Mouse (Mus musculus) testis, adult 2 months (tissue): ENCODE measurements at regions not wholly inside any gene's neighbourhood (a gene's known extent, or its start where the extent isn't known, plus 50 kb on each side); places are given as distances from the start of the nearest gene placed in this dataset.

Experiments
- H3K27ac ChIP-seq: fragments of 200-500 bp; 2 replicates; pipeline ENCODE4 v1.5.1; 2012; ENCODE audit warnings: low read depth, low read length; ENCODE audit not compliant: control insufficient read depth, insufficient read depth
- H3K27me3 ChIP-seq: fragments of 200-500 bp; 2 replicates; pipeline ENCODE4 v1.6.1; 2012; ENCODE audit warnings: mild to moderate bottlenecking, low read length, moderate library complexity; ENCODE audit not compliant: control insufficient read depth, insufficient read depth
- H3K36me3 ChIP-seq: fragments of 200-500 bp; 2 replicates; pipeline ENCODE4 v1.6.1; 2012; ENCODE audit warnings: mild to moderate bottlenecking, low read length; ENCODE audit not compliant: control insufficient read depth, insufficient read depth
- H3K4me1 ChIP-seq: fragments of 200-500 bp; 2 replicates; pipeline ENCODE4 v1.6.1; 2012; ENCODE audit warnings: low read length; ENCODE audit not compliant: control insufficient read depth, insufficient read depth
- H3K4me3 ChIP-seq: fragments of 200-500 bp; 2 replicates; pipeline ENCODE4 v1.5.1; 2012; ENCODE audit warnings: low read depth, mild to moderate bottlenecking, low read length, moderate library complexity, mixed read lengths; ENCODE audit not compliant: control insufficient read depth
- CTCF ChIP-seq: fragments of 200-500 bp; IDR thresholded peaks from 2 replicates; pipeline ENCODE4 v1.5.1; 2012; ENCODE audit warnings: low read depth, mild to moderate bottlenecking, inconsistent platforms, low read length, moderate library complexity; ENCODE audit not compliant: control insufficient read depth, insufficient read depth, insufficient replicate concordance
- POLR2A ChIP-seq: fragments of 200-500 bp; IDR thresholded peaks from 2 replicates; pipeline ENCODE4 v1.6.1; 2012; ENCODE audit warnings: low read depth, mild to moderate bottlenecking, inconsistent platforms, low read length, moderate library complexity; ENCODE audit not compliant: control insufficient read depth

DNA sequence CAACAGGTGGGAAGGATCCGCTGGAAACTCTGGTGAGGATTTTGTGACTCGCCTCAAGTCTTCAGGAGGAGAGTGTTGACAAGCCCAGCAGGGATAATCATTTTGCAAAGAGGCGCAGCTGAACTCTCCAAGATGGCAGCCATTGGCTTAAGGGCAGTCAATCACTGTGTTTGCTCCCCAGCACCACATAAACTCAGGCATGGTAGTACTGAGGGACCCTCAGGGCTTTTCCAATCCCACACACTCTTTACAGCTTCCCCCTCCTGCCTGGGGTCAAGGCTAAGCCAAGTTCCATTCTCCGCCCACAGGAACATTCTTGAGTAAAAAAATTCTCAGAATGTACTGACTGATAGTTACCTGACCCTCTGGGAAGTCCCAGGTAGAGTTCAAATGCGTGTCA lies 72.0 kb upstream of the Slc1a4 start:
- TF ChIP-seq CTCF (no peak), POLR2A (no peak)
- Histone ChIP-seq H3K36me3 (no peaks in the 10 kb centered on the region), H3K4me3 (no peak overlapping the region), H3K27ac (no peak overlapping the region), H3K27me3 (no peaks in the 10 kb centered on the region), H3K4me1 (peaks cover 12% of the 10 kb centered on the region)

DNA sequence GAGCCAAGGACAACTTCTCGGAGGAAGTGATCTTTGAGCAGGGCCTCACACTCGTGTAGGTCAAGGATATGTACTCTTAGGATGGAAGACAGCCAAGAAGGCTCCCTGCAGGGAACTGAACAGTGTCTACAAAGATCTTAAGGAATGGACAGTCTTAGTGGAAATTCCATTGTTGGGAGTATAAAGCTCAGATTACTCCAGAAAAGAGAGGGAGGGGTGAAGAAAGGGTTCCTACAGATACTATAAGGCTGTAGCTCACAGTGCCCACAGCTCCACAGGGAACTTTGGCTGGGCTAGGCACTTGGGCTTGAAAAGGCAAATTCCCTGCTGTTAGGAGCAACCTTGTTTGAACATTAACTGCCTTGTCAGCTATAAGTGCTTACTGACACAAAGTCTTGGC lies 85.6 kb upstream of the Slc1a4 start:
- no peaks in the 10 kb centered on the region for H3K27me3 ChIP-seq
- H3K36me3 ChIP-seq, result no peaks in the 10 kb centered on the region
- H3K4me3 ChIP-seq, result no peak overlapping the region
- peaks cover 3% of the 10 kb centered on the region for H3K4me1 ChIP-seq
- no peak overlapping the region for H3K27ac ChIP-seq
- TF ChIP-seq CTCF (no peak), POLR2A (no peak)

DNA sequence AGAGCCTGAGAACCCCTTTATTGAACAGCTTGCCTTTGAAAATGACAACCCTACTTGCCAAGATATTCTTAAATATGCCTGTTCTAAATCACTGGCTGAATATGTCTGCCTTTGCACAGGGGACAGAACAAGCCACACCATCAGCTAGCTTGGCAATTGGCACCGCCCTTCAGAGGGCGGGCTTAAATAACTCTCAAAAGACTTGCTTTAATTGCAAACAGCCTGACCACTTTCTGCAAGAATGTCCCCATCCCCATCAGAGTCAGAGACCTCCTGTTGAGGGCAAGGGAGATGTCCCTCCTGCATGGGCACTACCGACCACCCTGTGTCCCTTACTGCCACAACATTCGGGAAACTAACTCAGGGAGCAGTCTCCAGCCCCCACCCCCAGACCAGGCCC lies 88.4 kb upstream of the Slc1a4 start:
- Histone ChIP-seq H3K27ac (no peak overlapping the region), H3K4me1 (peaks cover 3% of the 10 kb centered on the region), H3K27me3 (no peaks in the 10 kb centered on the region), H3K4me3 (no peak overlapping the region), H3K36me3 (no peaks in the 10 kb centered on the region)
- no peak for TF ChIP-seq POLR2A

DNA sequence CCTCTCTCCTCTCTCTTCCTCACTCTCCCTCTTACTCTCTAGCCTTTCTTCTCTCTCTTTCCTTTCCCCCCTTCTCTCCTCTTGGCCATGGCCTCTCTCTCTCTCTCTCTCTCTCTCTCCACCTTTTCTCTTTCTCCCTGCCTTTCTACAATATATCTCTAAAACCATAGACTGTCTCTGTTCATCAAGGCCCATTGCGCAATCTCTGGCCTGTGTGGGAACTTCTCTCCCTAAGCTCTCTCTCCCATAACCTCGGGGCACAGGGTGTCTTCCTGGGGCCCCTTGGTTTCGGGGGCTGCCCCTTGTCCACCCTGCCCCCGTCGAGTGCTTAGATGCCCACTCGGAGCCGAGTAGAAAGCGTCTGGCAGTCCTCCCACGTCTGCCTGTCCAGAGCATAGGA lies 103.5 kb upstream of the Slc1a4 start:
- no peak overlapping the region for H3K27ac ChIP-seq
- no peak for TF ChIP-seq CTCF
- no peak for TF ChIP-seq POLR2A
- H3K36me3 ChIP-seq, result no peaks in the 10 kb centered on the region
- peaks cover 9% of the 10 kb centered on the region for H3K4me1 ChIP-seq
- H3K27me3 ChIP-seq, result no peaks in the 10 kb centered on the region
- H3K4me3 ChIP-seq, result no peak overlapping the region

DNA sequence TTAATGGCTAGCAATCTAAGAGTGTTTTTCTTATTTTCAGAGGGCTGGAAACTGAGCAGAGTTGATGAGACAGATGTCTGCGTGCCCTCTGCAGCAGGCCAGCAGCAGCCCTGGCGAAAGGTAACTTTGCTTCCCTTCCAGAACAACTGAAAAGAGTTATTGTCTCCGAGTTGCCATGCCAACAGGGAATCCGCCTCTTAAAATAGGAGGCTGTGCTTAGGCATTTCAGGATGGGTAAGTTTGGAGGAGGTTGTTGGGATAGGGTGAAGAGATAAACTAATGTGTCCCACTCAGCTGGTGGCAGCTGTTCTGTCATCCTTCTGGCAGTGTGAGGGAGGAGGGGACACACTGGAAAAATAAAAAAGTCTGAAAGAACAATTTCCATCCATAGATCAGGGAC lies 100.6 kb upstream of the Sertad2 start:
- no peaks in the 10 kb centered on the region; the same call in 1 of the 2 replicates for H3K27me3 ChIP-seq
- peaks cover 12% of the 10 kb centered on the region for H3K4me1 ChIP-seq
- TF ChIP-seq CTCF (no peak), POLR2A (no peak)

DNA sequence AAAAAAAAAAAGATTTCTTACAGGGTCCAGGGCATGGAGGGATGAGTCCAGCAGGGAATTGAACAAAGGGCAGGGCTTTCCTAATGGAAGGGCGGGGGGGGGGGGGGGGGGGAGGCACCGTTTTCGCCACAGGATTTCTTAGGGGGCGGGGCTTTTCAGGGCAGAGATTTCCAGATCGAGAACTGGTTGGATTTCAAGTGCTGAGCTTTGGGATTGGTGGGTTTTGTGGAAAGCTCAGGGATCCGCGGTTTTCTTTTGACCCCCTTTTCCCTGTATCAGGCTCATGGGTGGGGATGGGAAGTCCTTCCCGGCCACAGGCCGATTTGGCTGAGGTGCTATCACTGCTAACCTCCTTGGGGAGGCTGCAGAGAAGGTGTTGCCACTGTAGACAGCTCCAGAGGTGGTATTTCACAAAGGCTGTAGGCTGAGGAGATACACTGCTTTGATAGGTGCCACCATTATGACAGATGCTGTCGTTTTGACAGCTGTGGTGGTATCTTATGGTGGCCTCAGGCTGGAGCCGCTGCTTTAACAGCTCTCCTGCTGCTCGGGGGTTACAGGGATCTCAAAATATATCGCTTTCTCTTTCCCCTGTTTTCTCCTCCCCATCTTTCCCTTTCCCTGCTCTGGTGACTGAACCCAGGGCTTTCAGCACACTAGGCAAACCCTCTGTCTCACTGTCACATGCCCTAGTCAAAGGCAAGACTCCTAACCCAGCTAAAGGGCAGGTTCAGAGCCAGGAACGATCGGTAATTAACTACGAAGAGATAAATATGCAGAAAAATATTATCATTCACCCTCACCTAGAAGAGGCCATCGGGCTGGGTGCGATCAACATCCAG lies 97.8 kb upstream of the Sertad2 start:
- Histone ChIP-seq H3K27ac (no peak overlapping the region), H3K4me3 (peak overlapping the region; percentile 86), H3K27me3 (no peaks in the 10 kb centered on the region; the same call in 1 of the 2 replicates), H3K4me1 (peaks cover 12% of the 10 kb centered on the region), H3K36me3 (no peaks in the 10 kb centered on the region)
- no peak for TF ChIP-seq CTCF
- no peak for TF ChIP-seq POLR2A

More for the DNA sequence above, 100.6 kb upstream of the Sertad2 start:
- Histone ChIP-seq H3K4me3 (no peak overlapping the region), H3K27ac (no peak overlapping the region), H3K36me3 (no peaks in the 10 kb centered on the region)

DNA sequence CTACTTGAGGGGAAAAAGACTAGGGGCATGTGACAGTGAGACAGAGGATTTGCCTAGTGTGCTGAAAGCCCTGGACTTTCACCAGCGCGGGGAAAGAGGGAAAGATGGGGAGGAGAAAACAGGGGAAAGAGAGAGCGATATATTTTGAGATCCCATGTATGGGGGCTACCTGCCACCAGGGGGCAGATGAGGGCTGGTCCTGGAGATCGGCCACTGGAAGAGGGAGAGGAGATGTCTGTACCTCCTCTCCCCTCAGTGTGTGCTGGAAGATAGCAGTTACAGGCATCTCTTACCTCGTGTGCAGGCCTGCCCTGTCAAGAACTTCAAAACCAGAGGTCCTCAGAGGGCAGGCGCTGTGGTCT lies 97.2 kb upstream of the Sertad2 start:
- no peaks in the 10 kb centered on the region for H3K36me3 ChIP-seq
- H3K27me3 ChIP-seq, result no peaks in the 10 kb centered on the region; the same call in 1 of the 2 replicates
- H3K4me1 ChIP-seq, result peaks cover 12% of the 10 kb centered on the region
- peak overlapping the region; percentile 86 for H3K4me3 ChIP-seq
- peak; percentile 79 for TF ChIP-seq CTCF
- no peak for TF ChIP-seq POLR2A
- no peak overlapping the region for H3K27ac ChIP-seq
